Mouse (Mus musculus) liver, embryonic 14.5 days (tissue): ENCODE data around the gene Dbn1. TPM values are rescaled to one million over a fixed set of nuclear protein-coding genes. Genes with fewer than 3 reads are reported as not detected.
A peak's percentile ranks its signal among the peaks of the same experiment; 100 is the strongest.

Experiments
- ATAC-seq: fragments of 200-750 bp; cut with Nextera tagmentation; 2 replicates; pipeline ENCODE4 v1.8.0; 2017; ENCODE audit warnings: moderate number of reproducible peaks, mild to moderate bottlenecking, moderate library complexity; ENCODE audit not compliant: insufficient read depth
- DNase-seq, 3 experiments: peaks; one replicate each; pipeline ENCODE4 v3.0.0-alpha.2; 2012 to 2013; ENCODE audit warnings: low read depth in 3 of 3, low spot score in 3 of 3
- H3K27ac ChIP-seq: fragments of 300-500 bp; sonication (generic); 2 replicates; pipeline ENCODE4 v1.5.1; 2014; ENCODE audit warnings: moderate library complexity, mild to moderate bottlenecking, control low read depth, inconsistent platforms
- H3K27me3 ChIP-seq: fragments of 300-500 bp; sonication (generic); 2 replicates; pipeline ENCODE4 v1.6.1; 2014; ENCODE audit warnings: mild to moderate bottlenecking, low read length, moderate library complexity; ENCODE audit not compliant: control insufficient read depth, insufficient read depth
- H3K36me3 ChIP-seq: fragments of 300-500 bp; sonication (generic); replicated peaks from 2 replicates; pipeline ENCODE4 v1.6.1; 2014; ENCODE audit warnings: low read depth; ENCODE audit not compliant: control insufficient read depth, insufficient read depth
- H3K4me1 ChIP-seq, 2 experiments: fragments of 200-500 bp in 1 of 2; fragments of 300-500 bp in 1 of 2; sonication (generic) in 1 of 2; replicated peaks; 2 replicates each; pipeline ENCODE4 v1.6.1; 2012 to 2014; ENCODE audit warnings: antibody characterized with exemption in 1 of 2, inconsistent platforms in 1 of 2, low read length in 1 of 2; ENCODE audit not compliant: control insufficient read depth in 2 of 2, insufficient read depth in 2 of 2
- H3K4me2 ChIP-seq: fragments of 300-500 bp; sonication (generic); 2 replicates; pipeline ENCODE4 v1.6.1; 2014; ENCODE audit warnings: low read depth, mild to moderate bottlenecking, control low read depth, moderate library complexity
- H3K4me3 ChIP-seq, 2 experiments: fragments of 200-500 bp in 1 of 2; fragments of 300-500 bp in 1 of 2; sonication (generic) in 1 of 2; 2 replicates each; pipeline ENCODE4 v1.5.1; 2012 to 2014; ENCODE audit warnings: low read depth in 2 of 2, low read length in 2 of 2, mild to moderate bottlenecking in 2 of 2, control low read depth in 1 of 2, inconsistent platforms in 1 of 2, moderate library complexity in 1 of 2; ENCODE audit not compliant: insufficient read depth in 1 of 2
- H3K9ac ChIP-seq: fragments of 300-500 bp; sonication (generic); replicated peaks from 2 replicates; pipeline ENCODE4 v1.6.1; 2014; ENCODE audit warnings: mild to moderate bottlenecking, control low read depth, moderate library complexity
- H3K9me3 ChIP-seq: fragments of 300-500 bp; sonication (generic); 2 replicates; pipeline ENCODE4 v1.6.1; 2016; ENCODE audit warnings: low read length, mixed read lengths; ENCODE audit not compliant: control insufficient read depth
- CTCF ChIP-seq: IDR thresholded peaks from 2 replicates; pipeline ENCODE4 v1.5.1; 2016; ENCODE audit warnings: antibody characterized with exemption, low read depth, control low read depth
- EP300 ChIP-seq: IDR thresholded peaks from 2 replicates; pipeline ENCODE4 v1.6.1; 2016; ENCODE audit warnings: antibody characterized with exemption, low read depth
- WGBS: fragments of 180-500 bp; shearing (Covaris S2); extraction: QIAGEN DNeasy Blood & Tissue Kit; methylation state at CpG from one replicate; pipeline ENCODE4 v1.1.7; 2014; ENCODE audit not compliant: insufficient replicate concordance; 5-methylcytosine and 5-hydroxymethylcytosine counted together
- polyA plus RNA-seq, 2 experiments: library from polyadenylated mRNA; depleted of rRNA in 1 of 2; stranded (reverse) in 1 of 2; unstranded in 1 of 2; fragments of >200 nt; fragmentation: Nextera tagmentation in 1 of 2; extraction: Ambion mirVana in 1 of 2; gene quantifications; 2 replicates each; pipeline versions ENCODE4 v1.2.1 to v1.2.3; 2012 to 2014

Dbn1 gene
- polyA plus RNA-seq, 2 experiments = 3.7 to 5.3 TPM

DNA sequence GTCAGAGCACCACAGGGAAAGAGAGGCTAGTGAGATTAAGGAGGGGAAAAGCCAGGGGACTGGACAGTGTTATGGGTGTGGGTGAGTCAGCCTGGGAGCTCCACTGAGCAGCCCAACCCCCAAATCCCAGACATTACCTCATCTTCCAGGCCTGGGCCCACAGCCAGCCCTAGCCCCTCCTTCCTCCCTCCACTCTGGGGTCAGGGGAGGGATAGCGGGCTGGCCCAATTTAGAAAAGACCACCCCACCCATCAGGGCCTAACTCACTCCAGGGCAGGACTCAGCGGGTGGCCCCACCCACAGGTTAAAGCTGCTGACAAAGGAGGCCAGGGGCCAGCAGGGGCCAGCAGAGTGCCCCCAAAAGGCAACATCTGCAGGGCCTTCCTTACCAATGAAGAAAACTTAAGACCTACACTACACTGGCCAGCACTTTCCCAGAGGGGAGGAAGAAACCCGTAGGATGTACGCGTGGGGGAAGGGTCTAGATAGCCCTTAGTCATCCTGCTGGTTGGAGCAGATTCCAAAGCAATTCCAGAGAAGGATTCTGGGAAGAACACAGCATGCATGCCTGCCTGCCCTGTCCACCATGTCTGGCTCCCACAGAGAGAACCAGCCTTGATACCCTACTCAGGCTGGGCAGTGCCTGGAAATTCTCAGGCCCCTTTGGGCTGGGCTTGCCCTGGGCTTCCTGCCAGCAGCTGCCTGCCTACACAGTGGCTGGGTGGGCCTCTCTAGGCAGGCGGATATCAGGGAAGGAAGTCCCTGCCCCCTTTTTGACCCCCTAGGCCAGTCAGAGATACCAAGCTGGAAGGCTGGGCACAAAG is 23.0 kb upstream of the Dbn1 start:
- peak overlapping the region; percentile 36 for H3K27ac ChIP-seq
- H3K36me3 ChIP-seq = no peaks in the 10 kb centered on the region; the same call in 1 of the 2 replicates
- ATAC-seq (peak; percentile 50), DNase-seq (no peak)
- TF ChIP-seq CTCF (peak; percentile 42), EP300 (no peak)
- WGBS = 5% methylated on average over 6 of the region's 6 CpGs
- peaks cover 14 to 23% of the 10 kb centered on the region in 2 experiments for H3K4me1 ChIP-seq
- peak overlapping the region; percentile 47 for H3K9ac ChIP-seq
- no peaks in the 10 kb centered on the region for H3K9me3 ChIP-seq
- H3K4me3 ChIP-seq = no peak overlapping the region
- no peaks in the 10 kb centered on the region; the same call in 1 of the 2 replicates for H3K27me3 ChIP-seq
- peak overlapping the region; percentile 93 for H3K4me2 ChIP-seq

- no peak overlapping the region for H3K4me2 ChIP-seq
- ATAC-seq (no peak), DNase-seq (no peak)
- no peak overlapping the region for H3K4me3 ChIP-seq
- H3K27me3 ChIP-seq = no peaks in the 10 kb centered on the region; the same call in 1 of the 2 replicates
- WGBS = 21% methylated on average over 3 of the region's 3 CpGs
- H3K9ac ChIP-seq = no peak overlapping the region
- peaks cover 14 to 23% of the 10 kb centered on the region in 2 experiments for H3K4me1 ChIP-seq
- no peaks in the 10 kb centered on the region for H3K9me3 ChIP-seq
- no peak overlapping the region for H3K27ac ChIP-seq
- TF ChIP-seq EP300 (no peak), CTCF (no peak)
- H3K36me3 ChIP-seq = no peaks in the 10 kb centered on the region; the same call in 1 of the 2 replicates
These were observed 22.4 kb upstream of the Dbn1 start for GRCm38 (mm10) chr13:55510332-55510667.

- WGBS = 88% methylated on average over 10 of the region's 10 CpGs
These were observed 20.6 kb upstream of the Dbn1 start for GRCm38 (mm10) chr13:55508531-55508930.

DNA sequence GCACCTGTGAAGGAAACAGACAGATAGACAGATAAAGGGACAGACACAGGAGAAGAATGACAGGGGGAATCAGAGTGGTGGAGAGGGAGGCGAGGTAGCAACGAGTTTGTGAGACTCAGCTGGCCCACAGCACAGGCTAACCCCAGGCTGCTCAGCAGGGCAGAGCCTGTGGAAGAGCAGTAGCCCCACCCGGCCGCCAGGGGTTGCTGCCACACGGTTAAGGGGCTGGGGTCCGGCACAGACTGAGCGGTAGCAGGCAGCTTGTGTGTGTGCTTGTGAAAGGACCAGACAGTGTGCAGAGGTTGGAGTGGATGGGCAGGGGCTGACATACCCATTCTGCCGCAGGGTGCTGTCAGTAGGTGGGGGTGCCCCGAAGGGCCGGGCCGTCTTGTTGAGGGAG is 20.0 kb upstream of the Dbn1 start:
- 55% methylated on average over 11 of the region's 11 CpGs for WGBS
- Histone ChIP-seq H3K4me3 (no peak overlapping the region), H3K27me3 (no peaks in the 10 kb centered on the region), H3K4me2 (no peak overlapping the region), H3K36me3 (no peaks in the 10 kb centered on the region; the same call in 1 of the 2 replicates), H3K9me3 (no peaks in the 10 kb centered on the region), H3K27ac (no peak overlapping the region), H3K4me1 (peaks cover 14 to 23% of the 10 kb centered on the region in 2 experiments), H3K9ac (no peak overlapping the region)
- no peak for DNase-seq
- no peak for ATAC-seq
- TF ChIP-seq EP300 (no peak), CTCF (peak; percentile 43)

More at GRCm38 (mm10) chr13:55508531-55508930, 20.6 kb upstream of the Dbn1 start:
- ATAC-seq = no peak
- no peaks in the 10 kb centered on the region for H3K27me3 ChIP-seq
- no peak overlapping the region for H3K4me3 ChIP-seq
- H3K9ac ChIP-seq = no peak overlapping the region
- H3K4me2 ChIP-seq = no peak overlapping the region
- peaks cover 14 to 23% of the 10 kb centered on the region in 2 experiments for H3K4me1 ChIP-seq
- H3K27ac ChIP-seq = no peak overlapping the region
- DNase-seq = no peak
- H3K9me3 ChIP-seq = no peaks in the 10 kb centered on the region
- TF ChIP-seq EP300 (no peak), CTCF (no peak)
- H3K36me3 ChIP-seq = no peaks in the 10 kb centered on the region; the same call in 1 of the 2 replicates

DNA sequence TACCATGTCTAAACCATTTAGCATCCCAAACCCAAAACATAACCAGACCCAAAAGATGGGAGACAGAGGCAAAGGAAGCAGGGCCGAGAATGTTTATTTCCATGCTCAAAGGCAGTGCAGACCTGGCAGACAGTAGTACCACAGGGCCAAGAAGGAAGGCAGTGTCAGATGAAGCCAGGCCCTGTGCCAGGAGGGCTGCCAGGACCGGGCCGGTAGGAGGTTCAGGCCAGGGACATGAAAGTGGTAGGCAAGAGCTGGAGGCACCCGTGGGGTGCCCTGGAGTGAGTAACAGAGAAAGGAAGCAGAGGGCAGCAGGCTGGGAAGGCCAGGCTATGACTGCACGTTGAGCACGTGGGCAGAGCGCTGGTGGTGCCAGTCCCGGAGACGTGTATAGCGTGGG is 18.8 kb upstream of the Dbn1 start:
- TF ChIP-seq EP300 (no peak), CTCF (no peak)
- Histone ChIP-seq H3K4me1 (peaks cover 6 to 16% of the 10 kb centered on the region in 2 experiments), H3K4me3 (no peak overlapping the region), H3K9me3 (no peaks in the 10 kb centered on the region), H3K27ac (no peak overlapping the region), H3K36me3 (no peaks in the 10 kb centered on the region; the same call in 1 of the 2 replicates), H3K9ac (no peak overlapping the region), H3K4me2 (no peak overlapping the region), H3K27me3 (no peaks in the 10 kb centered on the region)
- ATAC-seq (no peak), DNase-seq (no peak)
- 80% methylated on average over 10 of the region's 10 CpGs for WGBS
